Mouse (Mus musculus) limb, embryonic 15.5 days (tissue): ENCODE data around the gene Rbfox1. TPM values are rescaled to one million over a fixed set of nuclear protein-coding genes. Genes with fewer than 3 reads are reported as not detected.
A peak's percentile ranks its signal among the peaks of the same experiment; 100 is the strongest.

Experiments
- ATAC-seq: fragments of 200-750 bp; cut with Nextera tagmentation; 2 replicates; pipeline ENCODE4 v1.8.0; 2017; ENCODE audit warnings: low read depth, moderate TSS enrichment; ENCODE audit not compliant: insufficient number of reproducible peaks, low FRiP score, low TSS enrichment
- H3K27ac ChIP-seq: fragments of 300-500 bp; sonication (generic); 2 replicates; pipeline ENCODE4 v1.5.1; 2015; ENCODE audit warnings: moderate library complexity, mild to moderate bottlenecking, inconsistent platforms
- H3K27me3 ChIP-seq: fragments of 300-500 bp; sonication (generic); 2 replicates; pipeline ENCODE4 v1.6.1; 2015; ENCODE audit warnings: inconsistent platforms
- H3K36me3 ChIP-seq: fragments of 300-500 bp; sonication (generic); 2 replicates; pipeline ENCODE4 v1.6.1; 2015; ENCODE audit warnings: inconsistent platforms
- H3K4me1 ChIP-seq: fragments of 300-500 bp; sonication (generic); 2 replicates; pipeline ENCODE4 v1.6.1; 2015; ENCODE audit warnings: inconsistent platforms
- H3K4me2 ChIP-seq: fragments of 300-500 bp; sonication (generic); 2 replicates; pipeline ENCODE4 v1.6.1; 2015; ENCODE audit warnings: mild to moderate bottlenecking, inconsistent platforms
- H3K4me3 ChIP-seq: fragments of 300-500 bp; sonication (generic); 2 replicates; pipeline ENCODE4 v1.5.1; 2015; ENCODE audit warnings: mild to moderate bottlenecking, inconsistent platforms
- H3K9ac ChIP-seq: fragments of 300-500 bp; sonication (generic); 2 replicates; pipeline ENCODE4 v1.6.1; 2015; ENCODE audit warnings: inconsistent platforms
- H3K9me3 ChIP-seq: fragments of 300-500 bp; sonication (generic); 2 replicates; pipeline ENCODE4 v1.6.1; 2016; ENCODE audit warnings: inconsistent platforms
- WGBS: fragments of 180-500 bp; shearing (Covaris S2); methylation state at CpG from one replicate; pipeline ENCODE4 v1.1.7; 2015; 5-methylcytosine and 5-hydroxymethylcytosine counted together
- polyA plus RNA-seq: library from polyadenylated mRNA; unstranded; fragments of >200 nt; fragmentation: Nextera tagmentation; extraction: Ambion mirVana; gene quantifications from 2 replicates; pipeline ENCODE4 v1.2.1, GENCODE M21; 2015

Gene Rbfox1
- 4.0 and 10.2 TPM in 2 replicates for polyA plus RNA-seq

- H3K4me1 ChIP-seq, result peaks cover 7% of the 10 kb centered on the region
- no peak for ATAC-seq
- H3K9ac ChIP-seq, result no peak within 1 kb of the TSS
- peak within 1 kb of the TSS; percentile 34 for H3K4me2 ChIP-seq
- H3K27ac ChIP-seq, result no peak within 1 kb of the TSS
- peaks cover 41% of the 10 kb centered on the region for H3K27me3 ChIP-seq
- H3K9me3 ChIP-seq, result no peaks in the 10 kb centered on the region
- peak within 1 kb of the TSS; percentile 19 for H3K4me3 ChIP-seq
- no peaks in the 10 kb centered on the region for H3K36me3 ChIP-seq
- under 1% methylated on average over 67 of the region's 69 CpGs for WGBS
Measured at GRCm38 (mm10) chr16:5884746-5885689, at the start of gene Rbfox1. TSS of gene Rbfox1 (plus strand) at chr16:5885355.

DNA sequence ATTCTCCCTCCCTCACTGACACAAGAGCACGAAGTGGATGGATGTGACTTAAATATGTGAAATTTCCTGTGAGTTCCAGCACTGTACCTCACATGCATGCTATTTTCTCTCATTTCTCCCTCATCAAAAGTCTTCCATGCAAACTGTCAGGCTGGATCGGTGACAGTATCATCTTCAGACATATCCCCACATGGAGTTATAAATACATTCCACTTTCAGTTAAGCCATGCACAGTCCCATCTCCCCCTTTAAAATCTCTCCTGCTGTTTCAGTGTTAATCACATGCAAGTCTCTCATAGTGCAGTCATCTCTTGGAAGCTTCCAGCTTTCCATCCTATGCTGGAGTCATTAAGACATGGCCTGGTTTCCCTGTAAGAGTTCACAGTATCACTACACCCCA lies 48.4 kb upstream of the Rbfox1 start:
- Histone ChIP-seq H3K4me3 (no peak overlapping the region), H3K9ac (no peak overlapping the region), H3K9me3 (no peaks in the 10 kb centered on the region), H3K4me1 (no peaks in the 10 kb centered on the region), H3K36me3 (no peaks in the 10 kb centered on the region), H3K4me2 (no peak overlapping the region), H3K27me3 (no peaks in the 10 kb centered on the region), H3K27ac (no peak overlapping the region)
- WGBS, result 90% methylated on average over 2 of the region's 2 CpGs
- no peak for ATAC-seq

- no peak overlapping the region for H3K9ac ChIP-seq
- no peak for ATAC-seq
- H3K4me2 ChIP-seq, result no peak overlapping the region
- 61% methylated on average over 5 of the region's 5 CpGs for WGBS
- H3K27ac ChIP-seq, result no peak overlapping the region
- no peaks in the 10 kb centered on the region for H3K4me1 ChIP-seq
- H3K27me3 ChIP-seq, result no peaks in the 10 kb centered on the region
- no peak overlapping the region for H3K4me3 ChIP-seq
- no peaks in the 10 kb centered on the region for H3K9me3 ChIP-seq
- no peaks in the 10 kb centered on the region for H3K36me3 ChIP-seq
Measured at GRCm38 (mm10) chr16:5841167-5841566, 44.0 kb upstream of the Rbfox1 start.

GRCm38 (mm10) chr16:5845645-5846044 lies 39.5 kb upstream of the Rbfox1 start:
- H3K27me3 ChIP-seq, result no peaks in the 10 kb centered on the region
- H3K4me1 ChIP-seq, result no peaks in the 10 kb centered on the region
- H3K4me3 ChIP-seq, result no peak overlapping the region
- H3K36me3 ChIP-seq, result no peaks in the 10 kb centered on the region
- no peak overlapping the region for H3K4me2 ChIP-seq
- H3K27ac ChIP-seq, result no peak overlapping the region
- H3K9ac ChIP-seq, result no peak overlapping the region
- ATAC-seq, result no peak
- H3K9me3 ChIP-seq, result no peaks in the 10 kb centered on the region
- WGBS, result 23% methylated on average over 11 of the region's 11 CpGs

DNA sequence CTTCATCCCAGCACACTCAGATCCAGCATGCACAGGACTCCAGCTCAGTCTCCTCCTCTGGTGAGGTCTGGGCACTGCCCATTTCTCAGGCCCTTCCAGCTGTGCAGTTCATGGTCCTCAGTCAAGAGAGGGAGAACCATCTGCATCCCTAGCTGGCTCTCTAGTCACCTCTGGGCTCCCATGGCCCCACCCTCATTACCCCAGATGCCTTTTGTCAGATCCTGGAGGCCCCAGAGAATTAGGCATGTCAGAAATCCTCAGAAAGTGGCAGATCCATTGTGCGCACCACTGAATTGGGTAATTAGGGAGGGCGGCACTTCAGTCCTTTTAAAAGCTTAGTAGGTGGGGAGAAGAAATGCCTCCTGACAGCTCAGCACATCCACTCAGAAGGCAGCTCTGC lies 32.1 kb upstream of the Rbfox1 start:
- Histone ChIP-seq H3K36me3 (no peaks in the 10 kb centered on the region), H3K27ac (no peak overlapping the region), H3K27me3 (no peaks in the 10 kb centered on the region), H3K9ac (no peak overlapping the region), H3K9me3 (no peaks in the 10 kb centered on the region), H3K4me2 (no peak overlapping the region), H3K4me1 (no peaks in the 10 kb centered on the region), H3K4me3 (no peak overlapping the region)
- WGBS, result 76% methylated on average over 2 of the region's 2 CpGs
- ATAC-seq, result no peak

- Histone ChIP-seq H3K9ac (no peak overlapping the region), H3K4me3 (no peak overlapping the region), H3K36me3 (no peaks in the 10 kb centered on the region), H3K4me1 (no peaks in the 10 kb centered on the region), H3K27me3 (no peaks in the 10 kb centered on the region), H3K9me3 (no peaks in the 10 kb centered on the region), H3K4me2 (no peak overlapping the region), H3K27ac (no peak overlapping the region)
- WGBS, result 87% methylated on average over 4 of the region's 4 CpGs
- no peak for ATAC-seq
Measured at GRCm38 (mm10) chr16:5864350-5864749, 20.8 kb upstream of the Rbfox1 start.

DNA sequence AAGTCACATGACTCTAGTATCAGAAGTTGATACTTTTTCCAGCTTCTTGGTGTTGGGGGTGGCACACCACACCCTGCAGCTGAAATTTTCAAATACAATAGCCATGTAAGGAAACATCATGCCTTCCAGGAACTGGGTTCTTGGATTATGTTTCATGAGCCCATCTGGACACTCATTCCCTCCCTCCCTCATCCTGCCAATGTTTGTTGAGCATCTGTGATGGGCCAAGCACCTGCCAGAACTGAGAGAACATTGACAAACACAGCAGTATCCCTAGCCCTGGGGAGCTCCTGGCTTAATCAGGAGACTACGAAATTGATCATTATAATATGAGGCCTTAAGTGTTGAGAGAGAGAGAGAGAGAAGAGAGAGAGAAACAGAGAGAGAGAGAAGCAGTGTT lies 18.2 kb upstream of the Rbfox1 start:
- H3K4me2 ChIP-seq, result no peak overlapping the region
- H3K9ac ChIP-seq, result no peak overlapping the region
- no peaks in the 10 kb centered on the region for H3K36me3 ChIP-seq
- no peak overlapping the region for H3K4me3 ChIP-seq
- H3K27me3 ChIP-seq, result no peaks in the 10 kb centered on the region
- no peaks in the 10 kb centered on the region for H3K4me1 ChIP-seq
- 73% methylated on average over 1 of the region's 1 CpGs for WGBS
- no peak for ATAC-seq
- no peak overlapping the region for H3K27ac ChIP-seq
- H3K9me3 ChIP-seq, result no peaks in the 10 kb centered on the region

- Histone ChIP-seq H3K4me1 (no peaks in the 10 kb centered on the region), H3K27ac (no peak overlapping the region), H3K9me3 (no peaks in the 10 kb centered on the region), H3K36me3 (no peaks in the 10 kb centered on the region), H3K9ac (no peak overlapping the region), H3K4me3 (no peak overlapping the region), H3K4me2 (no peak overlapping the region), H3K27me3 (no peaks in the 10 kb centered on the region)
- 38% methylated on average over 3 of the region's 3 CpGs for whole genome bisulfite sequencing
- no peak for ATAC-seq
Measured at GRCm38 (mm10) chr16:5870391-5870790, 14.8 kb upstream of the Rbfox1 start.

GRCm38 (mm10) chr16:5881820-5882219 lies 3.3 kb upstream of the Rbfox1 start:
- Histone ChIP-seq H3K4me2 (no peak overlapping the region), H3K27me3 (peaks cover 32% of the 10 kb centered on the region)

DNA sequence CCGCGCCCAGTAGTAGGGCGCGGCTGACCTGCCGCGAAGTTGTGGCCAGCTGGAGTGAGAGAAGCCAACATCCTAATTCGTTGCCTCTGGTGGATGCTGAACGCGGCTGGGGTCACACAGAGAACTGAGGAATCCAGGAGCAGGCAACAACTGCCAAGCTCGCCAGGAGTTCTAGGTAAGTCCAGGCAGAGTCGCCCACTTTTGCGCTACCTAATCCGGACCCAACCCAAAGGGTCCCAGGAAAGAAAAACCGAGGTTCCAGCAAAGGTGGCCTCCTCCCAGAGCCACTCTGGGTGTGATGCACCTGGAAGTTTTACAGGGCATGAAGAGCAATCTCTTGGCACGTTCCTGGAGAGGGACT lies 515 bp downstream of the Rbfox1 start:
- Histone ChIP-seq H3K4me3 (no peak overlapping the region), H3K4me1 (peaks cover 7% of the 10 kb centered on the region), H3K9ac (no peak overlapping the region), H3K9me3 (no peaks in the 10 kb centered on the region), H3K27ac (no peak overlapping the region), H3K27me3 (peaks cover 41% of the 10 kb centered on the region), H3K4me2 (no peak overlapping the region), H3K36me3 (no peaks in the 10 kb centered on the region)
- 9% methylated on average over 15 of the region's 15 CpGs for WGBS
- no peak for ATAC-seq

More at GRCm38 (mm10) chr16:5881820-5882219, 3.3 kb upstream of the Rbfox1 start:
- Histone ChIP-seq H3K27ac (no peak overlapping the region), H3K4me1 (peaks cover 7% of the 10 kb centered on the region), H3K4me3 (no peak overlapping the region), H3K36me3 (no peaks in the 10 kb centered on the region), H3K9ac (no peak overlapping the region), H3K9me3 (no peaks in the 10 kb centered on the region)
- no peak for ATAC-seq
- WGBS, result 0% methylated on average over 4 of the region's 4 CpGs

DNA sequence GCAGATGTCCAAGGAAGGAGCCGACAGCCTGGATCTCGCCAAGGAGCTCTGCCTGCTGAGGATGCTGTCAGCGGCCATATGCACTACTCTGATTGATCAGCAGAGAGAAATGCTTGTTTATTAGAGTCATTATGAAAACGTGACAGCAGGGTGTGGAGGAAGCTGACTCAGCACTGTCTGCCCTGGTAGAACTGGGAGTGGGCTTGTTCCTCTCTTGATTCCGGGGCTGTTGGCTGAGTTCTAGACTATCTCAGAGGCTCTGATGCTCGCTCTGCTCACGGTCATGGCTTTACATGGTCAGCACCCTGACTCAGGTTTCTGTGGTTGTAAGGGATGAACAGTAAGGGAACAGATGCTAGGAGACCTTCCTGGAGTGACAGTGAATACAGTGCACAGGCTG lies 10.4 kb downstream of the Rbfox1 start:
- 68% methylated on average over 7 of the region's 7 CpGs for WGBS
- no peak overlapping the region for H3K9ac ChIP-seq
- no peak overlapping the region for H3K4me2 ChIP-seq
- no peaks in the 10 kb centered on the region for H3K9me3 ChIP-seq
- no peaks in the 10 kb centered on the region for H3K36me3 ChIP-seq
- H3K4me3 ChIP-seq, result no peak overlapping the region
- no peaks in the 10 kb centered on the region for H3K27me3 ChIP-seq
- ATAC-seq, result no peak
- H3K27ac ChIP-seq, result no peak overlapping the region
- H3K4me1 ChIP-seq, result no peaks in the 10 kb centered on the region

- no peaks in the 10 kb centered on the region for H3K4me1 ChIP-seq
- WGBS, result 28% methylated on average over 2 of the region's 2 CpGs
- H3K4me3 ChIP-seq, result no peak overlapping the region
- no peak overlapping the region for H3K27ac ChIP-seq
- H3K36me3 ChIP-seq, result no peaks in the 10 kb centered on the region
- H3K9me3 ChIP-seq, result no peaks in the 10 kb centered on the region
- no peak for ATAC-seq
- H3K9ac ChIP-seq, result no peak overlapping the region
- H3K4me2 ChIP-seq, result no peak overlapping the region
- no peaks in the 10 kb centered on the region for H3K27me3 ChIP-seq
Measured at GRCm38 (mm10) chr16:5898330-5898729, 13.2 kb downstream of the Rbfox1 start.
